Mouse (Mus musculus): ENCODE measurements around the gene Pitpnm2. TPM values are rescaled to one million over a fixed set of nuclear protein-coding genes. Genes with fewer than 3 reads are reported as not detected.

Gene Pitpnm2
- polyA plus RNA-seq, 1 experiment from 2014 or later: 4.0 TPM

DNA sequence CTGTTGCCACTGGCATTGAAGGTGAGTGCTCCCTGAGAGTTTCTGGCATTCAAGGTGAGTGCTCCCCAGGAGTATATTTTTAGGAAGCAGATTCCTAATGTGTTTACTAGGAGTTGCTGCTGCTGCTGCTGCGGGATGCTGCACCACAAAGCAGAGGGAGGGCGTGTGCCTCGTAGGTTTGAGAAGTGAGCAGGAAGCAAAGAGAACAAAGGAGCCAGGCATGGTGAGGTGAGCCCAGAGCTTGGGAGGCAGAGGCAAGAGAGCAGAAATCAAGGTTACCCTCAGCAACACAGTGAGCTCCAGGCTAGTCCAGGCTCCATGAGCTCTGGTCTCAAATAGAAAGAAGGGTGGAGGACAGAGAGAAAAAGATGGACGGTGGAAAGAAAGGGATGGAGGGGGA lies 13.7 kb upstream of the Pitpnm2 start:
- Histone ChIP-seq H3K4me1 (no peaks in the 10 kb centered on the region), H3K27ac (replicated peaks) (no peak overlapping the region), H3K4me3 (no peak overlapping the region), H3K27me3 (replicated peaks; ENCODE audit: low read depth, poor library complexity, severe bottlenecking) (no peaks in the 10 kb centered on the region), H3K9me3 (no peaks in the 10 kb centered on the region), H3K36me3 (replicated peaks) (peaks cover 93% of the 10 kb centered on the region)
- 82% methylated on average over 4 of the region's 4 CpGs for WGBS
- no peak for DNase-seq (ENCODE audit: low spot score)

GRCm38 (mm10) chr5:124262090-124262489 lies 12.5 kb upstream of the Pitpnm2 start:
- Histone ChIP-seq H3K9me3 (no peaks in the 10 kb centered on the region), H3K27ac (replicated peaks) (no peak overlapping the region), H3K36me3 (replicated peaks) (peaks cover 99% of the 10 kb centered on the region), H3K4me1 (no peaks in the 10 kb centered on the region), H3K27me3 (replicated peaks; ENCODE audit: low read depth, poor library complexity, severe bottlenecking) (no peaks in the 10 kb centered on the region), H3K4me3 (no peak overlapping the region)
- DNase-seq (ENCODE audit: low spot score): no peak
- 84% methylated on average over 4 of the region's 4 CpGs for WGBS

DNA sequence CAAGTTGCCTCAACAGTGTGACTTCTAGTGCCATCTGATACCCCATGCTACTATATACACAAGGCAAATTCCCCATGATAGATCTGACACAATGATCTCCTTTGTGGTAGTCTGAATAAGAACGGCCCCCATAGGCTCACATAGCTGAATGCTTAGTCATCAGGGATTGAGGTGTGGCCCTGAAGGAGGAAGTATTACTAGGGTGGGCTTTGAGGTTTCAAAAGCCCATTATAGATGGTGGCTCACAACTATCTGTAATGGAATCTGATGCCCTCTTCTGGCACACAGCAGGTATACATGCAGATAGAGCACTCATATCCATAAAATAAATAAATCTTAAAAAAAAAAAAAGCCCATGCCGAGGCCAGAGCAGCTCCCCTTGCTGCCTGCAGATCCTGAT lies 9.6 kb upstream of the Pitpnm2 start:
- H3K36me3 ChIP-seq (replicated peaks): peaks cover 99% of the 10 kb centered on the region
- 78% methylated on average over 2 of the region's 2 CpGs for WGBS
- no peak for DNase-seq (ENCODE audit: low spot score)

DNA sequence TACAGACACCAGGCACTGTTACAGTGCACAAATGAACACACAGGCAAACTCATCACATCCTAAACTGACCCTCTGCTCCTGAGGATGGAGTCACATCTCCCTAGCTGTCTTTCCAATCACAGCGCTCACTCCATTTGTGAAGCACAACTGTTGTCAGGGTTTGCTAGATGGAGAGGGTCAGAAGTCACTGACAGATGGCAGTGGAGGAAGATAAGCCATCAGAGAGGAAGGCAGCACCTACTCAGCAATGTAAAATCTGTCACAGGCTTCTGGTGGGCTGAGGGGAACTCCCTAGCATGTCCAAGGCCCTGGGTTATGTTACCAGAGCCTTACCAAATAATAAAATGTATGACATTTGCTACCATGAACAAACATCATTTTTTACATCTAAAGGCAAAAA lies 8.5 kb upstream of the Pitpnm2 start:
- whole genome bisulfite sequencing: 98% methylated on average over 1 of the region's 1 CpGs
- no peak for DNase-seq (ENCODE audit: low spot score)
- Histone ChIP-seq H3K27me3 (replicated peaks; ENCODE audit: low read depth, poor library complexity, severe bottlenecking) (no peaks in the 10 kb centered on the region), H3K4me3 (no peak overlapping the region), H3K36me3 (replicated peaks) (peaks cover 99% of the 10 kb centered on the region), H3K9me3 (no peaks in the 10 kb centered on the region), H3K27ac (replicated peaks) (no peak overlapping the region), H3K4me1 (no peaks in the 10 kb centered on the region)

More for the DNA sequence above, 9.6 kb upstream of the Pitpnm2 start:
- Histone ChIP-seq H3K27ac (replicated peaks) (no peak overlapping the region), H3K4me1 (no peaks in the 10 kb centered on the region), H3K27me3 (replicated peaks; ENCODE audit: low read depth, poor library complexity, severe bottlenecking) (no peaks in the 10 kb centered on the region), H3K9me3 (no peaks in the 10 kb centered on the region), H3K4me3 (no peak overlapping the region)

DNA sequence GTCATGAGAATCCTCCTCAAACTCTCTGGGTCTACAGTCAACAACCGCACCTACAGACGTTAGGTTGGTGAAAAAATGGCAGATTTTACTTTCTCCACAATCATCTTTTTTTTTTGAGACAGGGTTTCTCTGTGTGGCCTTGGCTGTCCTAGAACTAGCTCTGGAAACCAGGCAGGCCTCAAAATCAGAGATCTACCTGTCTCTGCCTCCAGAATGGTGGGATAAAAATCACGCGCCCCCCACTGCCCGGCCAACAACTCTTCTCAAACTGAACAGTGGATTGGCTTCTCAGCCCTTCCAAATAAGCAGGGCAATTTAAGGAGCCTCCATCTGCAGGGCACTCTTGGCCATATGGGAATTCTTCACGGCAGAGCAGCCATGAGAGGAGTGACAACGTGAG lies 5.6 kb upstream of the Pitpnm2 start:
- H3K27ac ChIP-seq (replicated peaks): no peak overlapping the region
- no peaks in the 10 kb centered on the region for H3K9me3 ChIP-seq
- 91% methylated on average over 7 of the region's 7 CpGs for whole genome bisulfite sequencing
- H3K4me3 ChIP-seq: no peak overlapping the region
- peaks cover 83% of the 10 kb centered on the region for H3K36me3 ChIP-seq (replicated peaks)
- DNase-seq (ENCODE audit: low spot score): no peak
- H3K4me1 ChIP-seq: peaks cover 6% of the 10 kb centered on the region
- H3K27me3 ChIP-seq (replicated peaks; ENCODE audit: low read depth, poor library complexity, severe bottlenecking): no peaks in the 10 kb centered on the region

- WGBS: 82% methylated on average over 8 of the region's 8 CpGs
- H3K9me3 ChIP-seq: no peaks in the 10 kb centered on the region
- H3K27ac ChIP-seq (replicated peaks): no peak overlapping the region
- H3K4me3 ChIP-seq: no peak overlapping the region
- H3K27me3 ChIP-seq (replicated peaks; ENCODE audit: low read depth, poor library complexity, severe bottlenecking): no peaks in the 10 kb centered on the region
- peaks cover 17% of the 10 kb centered on the region for H3K4me1 ChIP-seq
- H3K36me3 ChIP-seq (replicated peaks): peaks cover 68% of the 10 kb centered on the region
- no peak for DNase-seq (ENCODE audit: low spot score)
Measured at GRCm38 (mm10) chr5:124253555-124253954, 4.0 kb upstream of the Pitpnm2 start.

- peaks cover 25% of the 10 kb centered on the region for H3K4me1 ChIP-seq
- H3K36me3 ChIP-seq (replicated peaks): peaks cover 60% of the 10 kb centered on the region
- H3K4me3 ChIP-seq: no peak overlapping the region
- 93% methylated on average over 13 of the region's 13 CpGs for WGBS
- no peak overlapping the region for H3K27ac ChIP-seq (replicated peaks)
- H3K9me3 ChIP-seq: no peaks in the 10 kb centered on the region
- DNase-seq (ENCODE audit: low spot score): no peak
- H3K27me3 ChIP-seq (replicated peaks; ENCODE audit: low read depth, poor library complexity, severe bottlenecking): peaks cover 5% of the 10 kb centered on the region; the same call in 1 of the 2 replicates
Measured at GRCm38 (mm10) chr5:124252580-124253320, 3.2 kb upstream of the Pitpnm2 start.

DNA sequence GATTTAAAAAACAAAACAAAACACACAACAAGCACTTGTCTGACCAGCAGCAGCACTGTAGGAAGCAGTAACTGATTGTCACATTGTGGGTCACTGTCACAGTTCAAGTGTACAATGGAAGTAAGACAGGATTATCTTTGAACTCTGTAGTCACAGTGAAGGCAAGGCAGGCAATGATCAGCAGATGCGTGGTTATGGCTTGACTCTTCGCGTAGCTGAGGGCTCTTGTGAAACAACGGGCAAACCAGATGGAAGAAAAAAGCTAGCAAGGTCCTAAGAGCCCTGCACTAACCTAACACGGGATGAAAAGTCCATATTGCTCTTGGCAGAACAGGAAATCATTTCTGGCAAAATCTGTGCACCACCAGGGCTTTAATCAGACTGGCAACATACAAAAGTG lies 1.5 kb upstream of the Pitpnm2 start:
- WGBS: 86% methylated on average over 5 of the region's 5 CpGs
- DNase-seq (ENCODE audit: low spot score): no peak
- H3K4me3 ChIP-seq: no peak overlapping the region
- peaks cover 5% of the 10 kb centered on the region; the same call in 1 of the 2 replicates for H3K27me3 ChIP-seq (replicated peaks; ENCODE audit: low read depth, poor library complexity, severe bottlenecking)
- H3K36me3 ChIP-seq (replicated peaks): peaks cover 48% of the 10 kb centered on the region
- no peaks in the 10 kb centered on the region for H3K9me3 ChIP-seq
- H3K27ac ChIP-seq (replicated peaks): no peak overlapping the region
- peaks cover 33% of the 10 kb centered on the region for H3K4me1 ChIP-seq

- peaks cover 33% of the 10 kb centered on the region for H3K4me1 ChIP-seq
- H3K27me3 ChIP-seq (replicated peaks; ENCODE audit: low read depth, poor library complexity, severe bottlenecking): peaks cover 5% of the 10 kb centered on the region; the same call in 1 of the 2 replicates
- H3K4me3 ChIP-seq: peak overlapping the region; percentile 79
- no peaks in the 10 kb centered on the region for H3K9me3 ChIP-seq
- 2% methylated on average over 77 of the region's 77 CpGs for WGBS
- peak; percentile 68 for DNase-seq (ENCODE audit: low spot score)
- H3K36me3 ChIP-seq (replicated peaks): peaks cover 45% of the 10 kb centered on the region
- peak overlapping the region; percentile 88 for H3K27ac ChIP-seq (replicated peaks)
Measured at GRCm38 (mm10) chr5:124248845-124249613, 531 bp downstream of the Pitpnm2 start.

DNA sequence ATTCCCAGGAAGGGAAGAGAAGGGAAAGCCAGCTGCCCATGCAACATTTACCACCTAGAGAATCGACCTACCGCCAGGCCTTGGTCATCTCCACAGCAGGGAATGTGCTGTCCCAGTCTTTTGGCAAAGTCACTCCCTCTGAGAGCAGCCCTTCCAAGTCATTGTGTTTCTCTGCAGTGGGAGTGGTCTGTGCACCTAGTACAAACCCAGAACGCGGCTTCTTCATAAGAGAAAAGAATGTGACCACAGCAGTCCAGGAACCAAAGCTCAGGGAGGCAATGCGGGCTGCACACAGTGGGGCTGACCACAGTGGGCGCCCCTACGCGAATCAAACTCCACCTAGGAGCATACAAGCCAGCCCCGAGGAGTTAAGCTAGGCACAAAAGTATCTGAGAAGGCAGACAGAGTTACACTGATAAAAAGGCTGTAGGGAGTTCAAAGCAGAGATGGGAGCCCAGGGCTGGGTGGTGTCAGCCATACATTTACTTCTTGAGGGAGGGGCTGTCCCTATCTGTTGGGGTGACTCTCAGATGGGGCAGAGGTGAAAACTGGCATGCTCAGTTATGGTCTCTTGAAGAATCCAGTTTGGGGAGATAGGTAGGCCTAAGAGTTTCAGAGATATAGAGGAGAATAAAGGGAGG lies 1.5 kb downstream of the Pitpnm2 start:
- peaks cover 43% of the 10 kb centered on the region for H3K36me3 ChIP-seq (replicated peaks)
- H3K4me1 ChIP-seq: peaks cover 33% of the 10 kb centered on the region
- H3K9me3 ChIP-seq: no peaks in the 10 kb centered on the region
- no peak for DNase-seq (ENCODE audit: low spot score)
- peak overlapping the region; percentile 88 for H3K27ac ChIP-seq (replicated peaks)
- H3K4me3 ChIP-seq: peak overlapping the region; percentile 79
- H3K27me3 ChIP-seq (replicated peaks; ENCODE audit: low read depth, poor library complexity, severe bottlenecking): peaks cover 5% of the 10 kb centered on the region; the same call in 1 of the 2 replicates
- 27% methylated on average over 9 of the region's 9 CpGs for WGBS

DNA sequence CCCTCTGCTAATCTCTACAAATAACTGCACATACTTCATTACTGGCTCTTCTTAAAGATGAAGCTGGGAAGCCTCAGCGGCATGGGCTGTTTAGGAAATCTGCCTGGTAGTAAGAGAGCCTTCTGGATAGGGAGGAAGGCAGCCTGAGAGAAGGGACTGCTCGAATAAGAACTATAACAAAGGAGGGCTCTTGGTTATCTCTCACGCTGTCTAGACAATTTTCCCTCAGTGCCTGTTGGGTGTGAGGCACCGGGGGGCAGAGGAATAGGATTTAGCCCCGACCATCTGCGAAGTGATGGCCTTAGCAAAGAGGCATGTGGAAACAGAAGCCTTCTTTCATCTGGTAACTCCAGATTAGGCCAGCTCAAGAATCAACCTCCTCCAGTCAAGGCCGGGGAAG lies 2.3 kb downstream of the Pitpnm2 start:
- no peak for DNase-seq (ENCODE audit: low spot score)
- Histone ChIP-seq H3K27ac (replicated peaks) (no peak overlapping the region), H3K27me3 (replicated peaks; ENCODE audit: low read depth, poor library complexity, severe bottlenecking) (peaks cover 5% of the 10 kb centered on the region; the same call in 1 of the 2 replicates), H3K4me1 (peaks cover 40% of the 10 kb centered on the region), H3K36me3 (replicated peaks) (peaks cover 40% of the 10 kb centered on the region), H3K4me3 (no peak overlapping the region), H3K9me3 (no peaks in the 10 kb centered on the region)
- 37% methylated on average over 7 of the region's 7 CpGs for WGBS

GRCm38 (mm10) chr5:124244885-124245284 lies 4.7 kb downstream of the Pitpnm2 start:
- Histone ChIP-seq H3K36me3 (replicated peaks) (peaks cover 35% of the 10 kb centered on the region), H3K4me1 (peaks cover 51% of the 10 kb centered on the region), H3K4me3 (no peak overlapping the region), H3K27me3 (replicated peaks; ENCODE audit: low read depth, poor library complexity, severe bottlenecking) (peaks cover 5% of the 10 kb centered on the region; the same call in 1 of the 2 replicates), H3K27ac (replicated peaks) (no peak overlapping the region), H3K9me3 (no peaks in the 10 kb centered on the region)
- DNase-seq (ENCODE audit: low spot score): no peak
- WGBS: 93% methylated on average over 7 of the region's 7 CpGs

Measured in embryonic facial prominence, embryonic 10.5 days (tissue).